Mouse (Mus musculus) 416B (cell line): Measurements from ENCODE around the gene Fmnl2.

Source experiments
- DNase-seq: peaks from one replicate; pipeline ENCODE4 v3.0.0; 2011; ENCODE audit warnings: low read depth

Gene Fmnl2

DNA sequence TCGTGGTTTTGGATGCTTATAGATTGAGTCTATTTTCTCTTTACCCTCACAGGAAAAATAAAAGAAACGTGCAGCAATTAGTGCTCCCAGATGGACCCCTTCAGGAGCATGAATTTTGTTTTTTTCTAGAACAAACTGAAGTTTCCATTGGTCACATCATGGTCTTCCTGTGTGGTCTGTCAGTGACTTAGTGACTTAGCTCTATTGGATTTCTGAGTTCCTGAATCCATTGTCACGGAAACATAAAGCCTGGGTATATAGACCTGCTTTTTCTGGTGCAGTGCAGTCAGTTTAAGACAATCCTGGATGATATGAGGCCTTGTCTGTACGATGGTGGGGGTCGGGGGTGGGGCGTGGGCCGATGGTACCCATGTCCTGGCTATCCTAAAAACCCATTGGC is 7.0 kb downstream of the Fmnl2 start:
- DNase-seq, result peak; percentile 39

GRCm38 (mm10) chr2:52866151-52866550 is 8.5 kb downstream of the Fmnl2 start:
- no peak for DNase-seq

GRCm38 (mm10) chr2:52867781-52868180 is 10.1 kb downstream of the Fmnl2 start:
- no peak for DNase-seq

DNA sequence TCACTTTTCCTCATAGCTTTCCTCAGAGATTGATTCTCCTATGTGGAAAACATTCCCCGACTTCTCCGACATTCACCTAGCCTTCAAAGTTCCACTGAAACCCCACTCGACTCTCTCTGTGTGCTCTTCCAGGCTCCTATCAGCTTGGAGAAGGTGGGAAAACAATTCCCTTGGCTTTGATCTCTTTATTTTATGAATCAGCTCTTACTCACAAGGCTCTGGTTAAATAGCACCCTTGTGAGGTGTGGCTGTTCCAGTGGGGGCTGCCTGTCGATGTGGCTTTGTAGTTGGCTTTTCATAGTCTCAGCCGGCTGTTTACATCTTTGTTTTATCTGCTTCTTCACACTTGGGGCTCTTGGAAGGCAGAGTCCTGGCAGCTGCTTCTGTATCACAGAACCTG is 10.5 kb downstream of the Fmnl2 start:
- no peak for DNase-seq

DNA sequence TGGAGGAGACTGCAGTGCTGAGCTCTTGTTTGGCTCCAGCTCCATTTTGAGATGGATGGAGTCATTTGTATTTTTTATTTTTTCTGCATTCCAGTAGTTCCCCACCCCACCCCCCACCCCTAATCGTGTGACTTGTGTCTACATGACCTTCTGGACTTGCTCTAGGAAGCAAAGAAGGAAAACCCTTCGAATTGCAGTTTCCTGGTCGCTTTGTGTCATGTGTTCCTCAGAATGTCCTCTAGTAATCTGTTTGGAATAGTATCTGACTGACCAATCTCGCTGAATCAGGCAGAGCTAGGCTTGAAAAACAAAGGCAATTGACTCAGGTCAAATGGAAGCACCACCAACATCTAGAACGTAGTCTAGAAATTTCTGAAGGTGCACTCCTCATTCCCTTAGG is 15.0 kb downstream of the Fmnl2 start:
- no peak for DNase-seq

GRCm38 (mm10) chr2:52873276-52874063 is 15.8 kb downstream of the Fmnl2 start:
- no peak for DNase-seq

DNA sequence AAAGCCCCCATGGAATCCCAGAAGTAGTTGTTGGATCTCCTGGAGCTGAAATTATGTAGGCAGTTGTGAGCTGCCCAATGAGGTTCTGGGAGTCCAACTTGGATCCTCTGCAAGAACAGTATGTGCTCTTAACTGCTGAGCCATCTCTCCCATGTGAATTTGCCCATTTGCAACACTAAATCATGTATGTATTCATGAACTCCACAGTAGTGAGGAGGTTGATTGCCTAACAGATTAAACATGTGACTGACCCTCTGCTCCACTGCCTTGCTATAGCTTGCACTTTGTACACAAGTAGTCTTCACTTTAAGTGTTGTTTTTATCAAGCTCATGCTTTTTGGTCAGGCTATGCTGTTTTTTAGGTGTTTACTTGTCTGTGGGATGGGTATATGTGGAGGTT is 17.1 kb downstream of the Fmnl2 start:
- DNase-seq, result no peak

DNA sequence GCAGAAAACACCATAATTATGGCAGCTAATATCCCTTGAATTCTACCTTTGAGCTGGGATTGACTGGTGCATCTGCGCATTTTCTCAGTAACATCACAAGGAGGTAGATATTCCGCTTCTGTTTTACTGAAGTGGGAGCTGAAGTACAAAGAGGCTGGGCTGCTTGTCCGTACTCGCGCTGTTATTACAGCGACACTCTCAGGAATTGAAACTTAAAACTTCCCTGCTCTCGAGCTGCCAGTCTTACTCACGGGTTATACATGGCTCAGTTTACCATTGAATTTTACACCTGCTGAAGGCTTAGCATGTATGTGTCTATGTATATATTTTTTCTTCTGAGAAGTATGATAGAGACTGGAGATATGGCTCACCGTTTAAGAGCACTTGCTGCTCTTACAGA is 18.1 kb downstream of the Fmnl2 start:
- no peak for DNase-seq

DNA sequence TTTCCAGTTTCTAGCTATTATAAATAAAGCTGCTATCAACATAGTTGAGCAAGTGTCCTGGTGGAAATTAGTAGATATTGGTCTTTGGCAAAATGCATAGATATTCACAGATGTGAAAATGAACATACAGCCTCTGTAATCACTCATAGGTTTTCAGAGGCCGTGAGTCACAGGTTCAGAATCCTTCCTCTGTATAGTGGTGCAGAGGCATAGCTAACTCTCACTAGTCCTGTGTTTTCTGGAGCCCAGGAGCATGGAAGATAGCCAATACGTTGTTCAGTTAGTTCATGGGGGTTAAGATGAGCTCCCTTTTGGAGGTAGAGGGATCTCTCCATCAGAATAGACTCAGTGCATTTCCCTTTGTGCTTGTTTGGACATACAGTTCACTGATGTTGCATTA is 25.7 kb downstream of the Fmnl2 start:
- DNase-seq, result no peak

GRCm38 (mm10) chr2:52884082-52884481 is 26.4 kb downstream of the Fmnl2 start:
- DNase-seq, result no peak

- DNase-seq, result peak; percentile 48
Measured at GRCm38 (mm10) chr2:52885071-52885470, 27.4 kb downstream of the Fmnl2 start.

DNA sequence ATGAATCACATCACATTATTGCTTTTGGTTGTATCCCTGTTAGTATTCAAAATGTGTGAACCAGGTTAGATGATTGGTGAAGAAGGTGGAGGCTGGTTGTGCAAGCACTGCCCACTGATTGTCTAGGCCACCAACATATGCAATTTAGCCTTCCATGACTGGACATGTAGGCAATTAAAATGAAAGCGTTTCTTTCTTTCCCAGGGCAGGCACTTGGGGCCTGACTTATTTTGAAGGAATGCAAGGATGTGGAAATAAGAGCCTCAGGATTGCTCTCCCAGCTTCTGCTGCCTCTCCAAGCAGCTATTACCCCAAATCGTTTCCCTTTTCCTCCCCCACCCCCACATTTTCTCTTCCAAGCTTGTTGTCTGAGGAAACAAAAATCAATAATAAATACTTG is 29.6 kb downstream of the Fmnl2 start:
- DNase-seq, result no peak

GRCm38 (mm10) chr2:52891115-52891514 is 33.5 kb downstream of the Fmnl2 start:
- DNase-seq, result peak; percentile 81

DNA sequence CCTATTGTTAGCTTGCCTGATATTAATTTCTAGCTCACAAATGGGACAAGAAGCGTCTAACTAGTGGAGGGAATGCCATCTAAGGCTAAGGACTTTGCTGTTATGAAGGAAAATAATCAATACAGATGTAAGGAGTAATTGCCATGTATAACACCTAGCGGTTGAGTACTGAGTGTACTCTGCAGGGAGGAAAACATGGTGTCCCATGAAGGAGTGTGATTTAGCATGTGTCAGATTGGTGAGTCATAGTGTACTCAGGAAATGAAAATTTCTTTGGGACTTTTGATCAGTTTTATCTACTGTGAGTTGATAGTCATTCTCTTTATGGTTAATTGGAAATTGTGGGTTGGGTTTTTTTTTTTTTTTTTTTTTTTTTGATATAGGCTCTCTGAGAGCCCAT is 34.1 kb downstream of the Fmnl2 start:
- DNase-seq, result peak; percentile 22

GRCm38 (mm10) chr2:52894983-52895621 is 37.4 kb downstream of the Fmnl2 start:
- peak; percentile 69 for DNase-seq

DNA sequence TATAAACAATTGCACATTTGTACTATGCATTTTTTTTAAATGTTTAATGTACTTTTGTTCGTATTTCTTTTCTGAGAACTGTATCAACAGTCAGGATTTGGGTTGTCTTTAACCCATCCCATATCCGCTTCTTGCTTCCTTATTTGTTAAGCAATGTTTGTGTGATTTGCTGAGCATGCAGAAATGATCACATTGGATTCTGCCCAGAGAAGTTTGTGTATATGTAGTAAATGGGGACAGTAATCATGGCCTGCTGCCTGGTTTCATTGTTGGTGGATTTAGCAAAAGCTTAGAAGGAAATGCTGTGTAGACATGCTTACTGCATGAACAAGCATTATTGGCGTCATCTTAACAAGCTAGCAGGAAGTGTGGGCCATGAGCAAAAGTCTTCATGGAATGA is 39.3 kb downstream of the Fmnl2 start:
- DNase-seq, result no peak

- peak; percentile 58 for DNase-seq
Measured at GRCm38 (mm10) chr2:52900780-52901179, 43.1 kb downstream of the Fmnl2 start.

DNA sequence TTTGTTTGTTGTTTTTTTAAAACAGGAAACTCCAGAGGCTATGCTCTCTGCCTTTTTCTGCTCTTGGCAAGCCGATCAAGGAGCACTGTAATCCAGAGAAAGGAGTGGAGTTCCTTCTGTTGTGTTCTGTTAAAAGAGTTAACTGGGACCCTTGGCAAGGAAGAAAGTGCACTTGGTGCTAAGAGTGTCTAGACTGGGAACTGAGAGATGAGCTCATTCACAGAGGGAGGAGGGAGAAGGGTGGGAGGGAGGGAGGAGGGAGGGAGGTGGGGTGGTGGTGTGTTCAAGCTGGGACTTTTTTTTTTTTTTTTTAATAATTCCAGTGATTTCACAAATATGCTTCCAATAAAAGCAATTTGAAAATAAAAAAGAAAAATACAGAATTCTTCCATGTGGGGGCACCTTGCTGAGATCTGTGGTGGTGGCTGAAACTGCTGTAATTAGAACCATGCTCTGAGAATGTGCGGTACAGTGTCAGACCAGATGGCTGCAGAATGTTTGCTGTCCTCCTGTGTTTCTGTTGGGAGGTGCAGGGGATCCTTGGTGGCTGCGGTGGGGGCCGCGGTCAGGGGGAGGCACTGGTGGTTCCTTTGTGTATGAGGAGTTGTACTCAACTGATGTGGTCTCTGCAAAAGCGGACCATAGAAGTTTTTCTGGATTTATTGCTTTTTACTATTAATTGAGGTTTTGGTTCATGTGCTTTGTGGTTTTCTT is 43.8 kb downstream of the Fmnl2 start:
- no peak for DNase-seq

- no peak for DNase-seq
Measured at GRCm38 (mm10) chr2:52902456-52902855, 44.8 kb downstream of the Fmnl2 start.

DNA sequence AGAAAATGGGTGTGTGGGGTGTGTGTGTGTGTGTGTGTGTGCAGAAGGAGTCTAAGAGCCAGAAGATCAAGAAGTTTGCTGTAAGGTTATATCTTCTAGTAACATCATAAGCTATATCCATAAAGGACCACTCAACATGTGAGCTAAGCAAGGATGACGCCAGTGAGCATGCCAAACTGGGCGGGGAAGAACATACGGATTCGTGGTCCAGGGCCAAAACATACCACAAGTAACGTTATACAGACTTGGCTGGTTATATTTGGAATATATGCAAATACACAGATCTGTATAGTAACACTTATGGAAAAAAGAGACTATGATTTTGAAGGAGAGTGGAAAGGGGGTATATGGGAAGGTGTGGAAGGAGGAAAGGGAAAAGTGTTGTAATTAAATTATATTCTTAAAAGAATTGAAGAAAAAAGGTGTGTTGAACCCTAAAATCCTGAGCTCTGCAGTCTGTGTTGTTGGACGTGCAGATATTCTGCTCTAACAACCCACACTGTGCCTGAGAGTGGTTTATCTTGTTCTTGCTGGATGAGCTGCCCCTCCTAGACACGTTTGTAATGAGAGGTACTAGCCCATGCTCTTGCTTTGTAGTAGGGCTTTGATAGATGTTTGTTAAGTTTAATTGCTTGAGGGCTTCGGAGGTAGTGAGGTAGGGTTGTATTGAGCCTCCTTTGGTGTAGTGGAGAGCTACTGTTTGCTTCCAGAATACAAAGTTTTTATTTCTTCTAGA is 45.7 kb downstream of the Fmnl2 start:
- DNase-seq, result no peak

- no peak for DNase-seq
Measured at GRCm38 (mm10) chr2:52904526-52904925, 46.9 kb downstream of the Fmnl2 start.

- DNase-seq, result peak; percentile 58
Measured at GRCm38 (mm10) chr2:52913311-52913710, 55.7 kb downstream of the Fmnl2 start.
